Mouse (Mus musculus) Patski (cell line): ENCODE measurements around the gene Chaf1a. TPM values are rescaled to one million over a fixed set of nuclear protein-coding genes. Genes with fewer than 3 reads are reported as not detected.

ENCODE experiments used
- ATAC-seq: fragments of 100-300 bp; one replicate; pipeline ENCODE4 v1.8.0; 2021
- CTCF ChIA-PET: fragments of 350-600 bp; sonication (Branson Sonifier 250); formaldehyde crosslinking; loops from one replicate; lab custom pipeline; 2022; ENCODE audit warnings: inconsistent platforms; lab: Charles Lee
- POLR2A ChIA-PET: fragments of 350-600 bp; sonication (Branson Sonifier 250); formaldehyde crosslinking; loops from one replicate; lab custom pipeline; 2022; ENCODE audit warnings: antibody characterized with exemption, inconsistent platforms; lab: Charles Lee
- DNase-seq: peaks from one replicate; pipeline ENCODE4 v3.0.0-alpha.2; 2011; ENCODE audit warnings: low read depth, low spot score
- H3K27me3 ChIP-seq: fragments of 371-371 bp; one replicate; pipeline ENCODE4 v1.5.1; 2021
- CTCF ChIP-seq: fragments of 100-300 bp; IDR thresholded peaks from one replicate; pipeline ENCODE4 v1.5.1; 2021
- in situ Hi-C: fragments of 300-500 bp; cut with MboI; formaldehyde crosslinking; loops from 3 replicates; pipeline ENCODE4 v1.11.1; 2018; ENCODE audit warnings: low pct_unique_long_range_greater_than_20kb, mixed read lengths
- polyA plus RNA-seq: library from polyadenylated mRNA; unstranded; gene quantifications from one replicate; pipeline ENCODE4 v1.2.3, GENCODE M21; 2021

Chaf1a gene
- polyA plus RNA-seq, 1 experiment from 2014 or later: 18.0 TPM

GRCm38 (mm10) chr17:56024931-56025330 lies 15.3 kb upstream of the Chaf1a start:
- POLR2A ChIA-PET: no interaction called here
- H3K27me3 ChIP-seq: no peaks in the 10 kb centered on the region
- ATAC-seq: no peak
- DNase-seq: no peak
- in situ Hi-C loops: loop anchor here (25.0 kb wide), 1 partner anchor 313 kb away; the partner anchor contains the start of gene Pot1b
- no peak for TF ChIP-seq CTCF
- CTCF ChIA-PET: interaction anchor here (1.3 to 3.7 kb wide), 2 partner anchors 12 to 16 kb away, joined by 3 to 23 read pairs; partner anchors contain the start of gene Sh3gl1

DNA sequence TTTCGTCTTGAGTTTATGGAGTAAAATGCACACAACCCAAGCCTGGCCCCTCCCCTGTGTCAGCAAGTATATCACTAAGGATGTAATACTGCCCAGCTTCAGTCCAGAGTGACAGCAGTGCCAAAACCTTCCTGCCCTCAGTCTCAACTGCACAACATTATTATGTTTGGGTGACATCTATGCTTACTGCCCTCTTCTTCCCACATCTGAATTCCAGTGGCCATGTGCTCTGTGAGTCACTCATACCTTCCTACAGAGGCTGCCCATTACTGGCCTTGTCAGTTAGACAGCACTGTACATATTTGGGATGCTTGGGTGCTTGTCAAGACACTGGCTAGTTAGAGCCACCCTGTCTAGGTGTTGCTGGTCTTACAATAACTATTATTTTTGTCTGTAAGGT lies 13.9 kb upstream of the Chaf1a start:
- peak; percentile 89 for ATAC-seq
- H3K27me3 ChIP-seq: no peaks in the 10 kb centered on the region

GRCm38 (mm10) chr17:56026881-56027280 lies 13.4 kb upstream of the Chaf1a start:
- H3K27me3 ChIP-seq: no peaks in the 10 kb centered on the region
- CTCF ChIA-PET: interaction anchor here (1.1 to 3.7 kb wide), 3 partner anchors 9 to 16 kb away, joined by 3 to 23 read pairs (median 7); partner anchors contain the start of gene Sh3gl1
- in situ Hi-C loops: no loop called here
- POLR2A ChIA-PET: interaction anchor here (1.3 kb wide), 1 partner anchor 9 kb away, joined by 3 read pairs; the partner anchor contains the start of gene Sh3gl1
- ATAC-seq (no peak), DNase-seq (no peak)
- TF ChIP-seq CTCF: no peak

More for the DNA sequence above, 13.9 kb upstream of the Chaf1a start:
- TF ChIP-seq CTCF: no peak
- in situ Hi-C loops: no loop called here
- DNase-seq: no peak
- ChIA-PET POLR2A (no interaction called here), CTCF (interaction anchor here (3.7 kb wide), 1 partner anchor 10 kb away, joined by 23 read pairs; the partner anchor contains the start of gene Sh3gl1)

DNA sequence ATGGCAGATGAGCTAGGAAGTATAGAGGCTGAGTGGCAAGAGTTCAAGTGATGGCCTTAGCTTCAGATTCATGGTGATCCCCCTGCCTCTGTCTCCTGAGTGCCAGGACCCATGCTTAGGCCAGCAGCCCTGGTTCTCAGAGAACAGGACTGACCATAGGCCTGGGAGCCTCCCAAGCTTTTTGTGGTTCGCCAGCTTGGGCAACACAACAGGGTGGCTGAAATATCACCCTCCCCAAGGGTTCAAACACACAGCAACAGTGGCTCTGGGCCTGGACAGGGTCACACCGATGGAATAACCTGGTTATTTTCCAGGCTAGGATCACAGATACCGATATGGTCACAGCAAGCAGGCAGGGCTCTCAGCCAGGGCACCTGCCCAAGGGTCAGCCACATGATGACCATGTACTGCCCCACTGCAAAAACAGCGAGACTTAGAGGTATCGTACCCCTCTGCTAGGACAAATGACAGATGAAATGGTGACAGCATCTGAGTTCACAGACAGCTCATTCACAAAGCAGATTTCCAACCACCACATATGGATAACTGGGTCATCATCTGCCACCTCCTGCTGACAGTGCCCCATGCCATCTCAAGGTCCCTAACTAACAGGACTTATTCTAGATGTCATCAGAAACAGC lies 12.3 kb upstream of the Chaf1a start:
- TF ChIP-seq CTCF: no peak
- in situ Hi-C loops: no loop called here
- ChIA-PET POLR2A (interaction anchor here (1.3 kb wide), 1 partner anchor 8 kb away, joined by 3 read pairs; the partner anchor contains the start of gene Sh3gl1), CTCF (interaction anchor here (1.1 to 3.7 kb wide), 4 partner anchors 9 to 19 kb away, joined by 3 to 23 read pairs (median 5); partner anchors contain the start of gene Sh3gl1)
- H3K27me3 ChIP-seq: no peaks in the 10 kb centered on the region
- no peak for DNase-seq
- ATAC-seq: no peak

DNA sequence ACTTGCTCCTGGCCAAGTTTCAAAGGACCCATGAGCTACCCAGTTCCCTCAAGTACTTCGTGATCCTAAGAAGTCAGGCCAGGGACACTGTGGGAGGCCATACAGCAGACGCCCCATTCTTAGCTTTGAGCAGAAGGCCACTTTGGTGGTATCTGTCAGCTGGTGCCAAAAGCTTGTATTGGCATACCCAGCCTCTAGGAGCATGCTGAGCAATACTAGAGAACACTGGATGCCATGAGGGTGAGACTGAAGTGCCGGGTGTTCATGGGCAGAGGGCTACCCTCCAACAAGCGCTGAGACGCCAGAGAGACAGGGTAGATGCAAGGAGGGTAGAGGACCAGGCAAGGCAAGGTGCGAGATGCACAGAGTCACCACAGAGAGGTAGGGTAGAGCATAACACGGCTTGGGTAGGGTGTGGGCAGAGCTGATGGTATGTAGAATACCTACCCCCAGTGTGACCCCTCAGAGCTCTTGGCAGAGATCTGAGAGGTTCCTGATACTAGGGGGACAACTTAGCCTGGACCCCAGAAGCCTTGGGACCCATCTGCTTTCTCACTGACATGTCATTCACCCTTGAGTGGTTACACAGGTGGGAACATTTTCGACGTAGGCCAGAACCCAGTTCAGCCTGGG lies 9.9 kb upstream of the Chaf1a start:
- CTCF ChIA-PET: interaction anchor here (1.3 to 6.3 kb wide), 5 partner anchors 9 to 49 kb away, joined by 3 to 54 read pairs (median 5); partner anchors contain the start of gene Hdgfl2
- POLR2A ChIA-PET: interaction anchor here (1.2 kb wide), 2 partner anchors 8 to 10 kb away, joined by 3 read pairs; no protein-coding TSS in a partner anchor
- no peak for DNase-seq
- no peak for TF ChIP-seq CTCF
- ATAC-seq: no peak
- in situ Hi-C loops: no loop called here
- H3K27me3 ChIP-seq: no peaks in the 10 kb centered on the region

DNA sequence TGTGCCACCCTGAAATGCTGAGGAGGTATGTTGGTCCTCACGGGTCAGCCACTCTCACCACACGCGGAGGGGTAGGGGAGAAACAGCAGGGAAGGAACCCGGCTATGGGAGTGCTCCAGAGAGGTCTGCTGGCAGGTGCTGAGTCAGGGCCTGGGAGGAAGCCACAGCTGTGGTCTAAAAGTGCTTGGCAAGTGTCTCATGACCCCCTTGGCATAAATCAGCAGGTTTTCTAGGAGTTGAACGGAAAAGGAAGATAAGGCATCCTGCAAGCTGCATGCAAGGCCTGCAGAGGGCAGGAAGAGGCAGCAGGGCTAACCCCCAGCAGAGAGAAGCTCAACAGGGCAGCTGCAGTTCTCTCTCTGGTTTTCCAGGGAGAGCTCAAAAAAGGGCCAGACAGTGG lies 9.3 kb upstream of the Chaf1a start:
- ATAC-seq: peak; percentile 13
- in situ Hi-C loops: no loop called here
- no peak for TF ChIP-seq CTCF

DNA sequence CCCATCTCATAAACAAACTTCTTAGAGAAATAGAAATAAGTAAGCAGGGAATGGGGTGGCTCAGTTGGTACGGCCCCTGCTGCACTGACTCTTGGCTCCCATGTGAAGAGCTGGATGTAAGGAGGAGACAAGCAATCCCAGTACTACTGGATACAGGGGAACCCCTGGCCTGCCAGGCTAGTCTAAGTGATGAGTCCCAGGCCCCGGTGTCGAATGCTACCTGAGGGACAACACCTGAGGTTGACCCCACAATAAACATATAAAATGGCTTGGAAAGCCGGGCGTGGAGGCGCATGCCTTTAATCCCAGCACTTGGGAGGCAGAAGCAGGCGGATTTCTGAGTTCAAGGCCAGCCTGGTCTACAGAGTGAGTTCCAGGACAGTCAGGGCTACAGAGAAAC lies 8.8 kb upstream of the Chaf1a start:
- DNase-seq (no peak), ATAC-seq (no peak)
- H3K27me3 ChIP-seq: no peaks in the 10 kb centered on the region
- ChIA-PET POLR2A (no interaction called here), CTCF (interaction anchor here (1.1 to 7.1 kb wide), 6 partner anchors 9 to 48 kb away, joined by 3 to 54 read pairs (median 8); partner anchors contain the start of genes Chaf1a and Hdgfl2)
- TF ChIP-seq CTCF: no peak
- in situ Hi-C loops: no loop called here

More for the DNA sequence above, 9.3 kb upstream of the Chaf1a start:
- ChIA-PET POLR2A (interaction anchor here (1.2 kb wide), 1 partner anchor 9 kb away, joined by 3 read pairs; no protein-coding TSS in a partner anchor), CTCF (interaction anchor here (1.1 to 7.1 kb wide), 6 partner anchors 9 to 48 kb away, joined by 3 to 54 read pairs (median 8); partner anchors contain the start of genes Chaf1a and Hdgfl2)
- no peaks in the 10 kb centered on the region for H3K27me3 ChIP-seq
- no peak for DNase-seq

- peak; percentile 69 for ATAC-seq
- POLR2A ChIA-PET: interaction anchor here (1.1 to 1.3 kb wide), 2 partner anchors 11 to 14 kb away, joined by 4 to 7 read pairs; no protein-coding TSS in a partner anchor
- in situ Hi-C loops: no loop called here
- CTCF ChIA-PET: interaction anchor here (1.1 to 7.1 kb wide), 9 partner anchors 8 to 72 kb away, joined by 3 to 54 read pairs (median 3); partner anchors contain the start of genes Chaf1a and Hdgfl2
- no peak for DNase-seq
- TF ChIP-seq CTCF: no peak
- H3K27me3 ChIP-seq: no peaks in the 10 kb centered on the region
These were observed 8.0 kb upstream of the Chaf1a start for GRCm38 (mm10) chr17:56032127-56032733.

GRCm38 (mm10) chr17:56032831-56033230 lies 7.4 kb upstream of the Chaf1a start:
- ChIA-PET CTCF (interaction anchor here (1.1 to 7.1 kb wide), 8 partner anchors 9 to 73 kb away, joined by 3 to 54 read pairs (median 3); no protein-coding TSS in a partner anchor), POLR2A (interaction anchor here (1.1 to 1.3 kb wide), 2 partner anchors 11 to 14 kb away, joined by 4 to 7 read pairs; no protein-coding TSS in a partner anchor)
- no peak for TF ChIP-seq CTCF
- in situ Hi-C loops: no loop called here
- no peaks in the 10 kb centered on the region for H3K27me3 ChIP-seq
- DNase-seq (no peak), ATAC-seq (no peak)
